Mouse (Mus musculus): ENCODE results near the gene Trim72.

The Trim72 gene

GRCm38 (mm10) chr7:128056917-128057444 lies 53.2 kb downstream of the Trim72 start:
- no peak for DNase-seq

DNA sequence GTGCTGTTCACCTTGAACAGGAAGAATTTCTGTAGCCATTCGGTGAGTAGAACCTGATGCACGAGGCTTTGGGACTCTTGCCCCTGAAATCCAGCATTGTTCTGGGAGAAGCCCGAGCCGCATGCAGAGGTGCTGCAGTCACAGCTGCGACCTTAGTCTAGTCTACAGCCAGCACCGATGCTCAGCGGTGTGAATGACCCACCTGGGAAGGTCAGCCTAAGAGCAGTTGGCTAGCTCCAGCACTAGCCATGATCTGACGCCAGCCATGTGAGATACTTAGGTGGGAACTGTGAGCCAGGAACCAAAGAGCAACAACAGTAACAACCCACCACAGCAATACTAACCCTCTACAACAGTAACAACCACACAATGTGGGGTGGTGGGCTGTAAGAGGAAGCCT lies 54.1 kb downstream of the Trim72 start:
- no peak for DNase-seq

DNA sequence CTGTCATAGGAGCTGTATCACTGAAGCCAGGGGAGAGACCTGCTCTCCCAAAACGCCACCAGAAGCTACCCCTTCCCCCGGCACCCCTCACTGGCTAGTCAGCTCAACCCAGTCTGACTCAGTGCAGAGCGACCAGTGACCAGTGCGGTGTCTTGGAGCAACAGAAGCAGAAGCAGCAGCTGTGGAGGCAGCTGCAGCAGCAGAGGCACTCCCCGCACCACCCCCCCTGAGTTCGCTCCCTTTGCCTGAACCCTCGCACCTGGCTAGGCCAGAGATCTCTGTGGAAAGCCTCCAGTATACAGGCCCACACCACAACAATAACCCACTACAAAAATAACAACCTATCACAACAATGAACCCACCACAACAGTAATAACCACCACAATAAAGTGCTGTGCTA lies 54.8 kb downstream of the Trim72 start:
- peak in 1 of 2 experiments; percentile 27 for DNase-seq

GRCm38 (mm10) chr7:128059091-128059490 lies 55.3 kb downstream of the Trim72 start:
- no peak for DNase-seq

Measured in B cell, adult 2 months (primary cell).